Comparison of ENCODE assay signal across 15 mouse cellular contexts in genomic region chr2:101907386-101908022, GRCm38 (mm10). TPM values are rescaled to one million over a fixed set of nuclear protein-coding genes. Genes with fewer than 3 reads are reported as not detected.
DNase-seq lines count a peak whose midpoint lies in the region; ATAC-seq lines count a peak whose summit lies in the region.
"Had no signal": no experiment of that assay in that cellular context is flagged by ENCODE, and none has a peak within 500 bp of the region (broad histone marks: within the 10 kb centered on the region; RNA-seq: fewer than 3 reads in every experiment).

No protein-coding gene starts in this region.

- no peak overlapping the region for H3K4me2 ChIP-seq in hindbrain, embryonic 15.5 days
- no peak overlapping the region for H3K4me2 ChIP-seq in hindbrain, embryonic 13.5 days
- H3K4me2 ChIP-seq: intestine, embryonic 15.5 days; limb, embryonic 15.5 days; midbrain, embryonic 12.5 days had no signal

- H3K9ac ChIP-seq in hindbrain, embryonic 15.5 days = no peak overlapping the region
- no peak overlapping the region for H3K9ac ChIP-seq in hindbrain, embryonic 13.5 days
- H3K9ac ChIP-seq: intestine, embryonic 15.5 days; limb, embryonic 15.5 days; midbrain, embryonic 12.5 days had no signal

- H3K4me1 ChIP-seq in hindbrain, embryonic 15.5 days (replicated peaks) = peaks cover 10% of the 10 kb centered on the region
- H3K4me1 ChIP-seq in hindbrain, embryonic 13.5 days (replicated peaks) = peaks cover 33% of the 10 kb centered on the region
- H3K4me1 ChIP-seq in embryonic facial prominence, embryonic 10.5 days = peaks cover 15% of the 10 kb centered on the region
- peaks cover 4% of the 10 kb centered on the region for H3K4me1 ChIP-seq in heart, embryonic 10.5 days

- 63% methylated on average over 10 of the region's 10 CpGs for WGBS in hindbrain, embryonic 15.5 days
- 62% methylated on average over 10 of the region's 10 CpGs for WGBS in hindbrain, embryonic 13.5 days
- WGBS in embryonic facial prominence, embryonic 10.5 days = 75% methylated on average over 10 of the region's 10 CpGs
- 72% methylated on average over 10 of the region's 10 CpGs for WGBS in heart, embryonic 10.5 days

- peak; percentile 57 for DNase-seq in right cerebral cortex, adult 18-20 months
- no peak for DNase-seq in right cerebral cortex, postnatal 4 days
- DNase-seq in embryonic facial prominence, embryonic 10.5 days (ENCODE audit: low spot score) = peak; percentile 14
- no peak for DNase-seq in heart, embryonic 10.5 days (ENCODE audit: low spot score)
- DNase-seq in kidney, postnatal 25 days = no peak
- DNase-seq in adrenal gland, postnatal 36 days = no peak
- DNase-seq: gastrocnemius, postnatal 14 days; spleen, adult 18-20 months had no signal

- no peak overlapping the region for H3K27ac ChIP-seq in hindbrain, embryonic 15.5 days (replicated peaks)
- no peak overlapping the region for H3K27ac ChIP-seq in hindbrain, embryonic 13.5 days
- no peak overlapping the region for H3K27ac ChIP-seq in embryonic facial prominence, embryonic 10.5 days (replicated peaks)
- H3K27ac ChIP-seq in heart, embryonic 10.5 days = no peak overlapping the region
- H3K27ac ChIP-seq: intestine, embryonic 15.5 days; limb, embryonic 15.5 days; midbrain, embryonic 12.5 days had no signal

- peak; percentile 28; the same call in 1 of the 2 replicates for ATAC-seq in hindbrain, embryonic 15.5 days (ENCODE audit: low FRiP score, low read depth)
- no peak for ATAC-seq in hindbrain, embryonic 13.5 days (ENCODE audit: low FRiP score)
- ATAC-seq: intestine, embryonic 15.5 days; lung, postnatal 0 days; Patski had no signal

- H3K4me3 ChIP-seq in hindbrain, embryonic 15.5 days = no peak overlapping the region
- H3K4me3 ChIP-seq in hindbrain, embryonic 13.5 days = no peak overlapping the region
- H3K4me3 ChIP-seq in embryonic facial prominence, embryonic 10.5 days = no peak overlapping the region
- H3K4me3 ChIP-seq in heart, embryonic 10.5 days = no peak overlapping the region
- H3K4me3 ChIP-seq: intestine, embryonic 15.5 days; limb, embryonic 15.5 days; midbrain, embryonic 12.5 days had no signal

- no peaks in the 10 kb centered on the region for H3K36me3 ChIP-seq in hindbrain, embryonic 15.5 days
- H3K36me3 ChIP-seq in hindbrain, embryonic 13.5 days = peaks cover 8% of the 10 kb centered on the region; the same call in 1 of the 2 replicates
- 0 out of 2 replicates have a peak, but pooled peaks cover 5% of the 10 kb centered on the region for H3K36me3 ChIP-seq in embryonic facial prominence, embryonic 10.5 days (replicated peaks)
- peaks cover 9% of the 10 kb centered on the region for H3K36me3 ChIP-seq in heart, embryonic 10.5 days
- H3K36me3 ChIP-seq: intestine, embryonic 15.5 days; limb, embryonic 15.5 days had no signal

- H3K27me3 ChIP-seq in hindbrain, embryonic 15.5 days = no peaks in the 10 kb centered on the region
- H3K27me3 ChIP-seq in hindbrain, embryonic 13.5 days = no peaks in the 10 kb centered on the region
- H3K27me3 ChIP-seq in embryonic facial prominence, embryonic 10.5 days (replicated peaks; ENCODE audit: low read depth, poor library complexity, severe bottlenecking) = no peaks in the 10 kb centered on the region
- H3K27me3 ChIP-seq in heart, embryonic 10.5 days (ENCODE audit: insufficient read depth, poor library complexity, severe bottlenecking) = no peaks in the 10 kb centered on the region
- H3K27me3 ChIP-seq: intestine, embryonic 15.5 days; limb, embryonic 15.5 days; midbrain, embryonic 12.5 days; Patski had no signal

- no peaks in the 10 kb centered on the region for H3K9me3 ChIP-seq in hindbrain, embryonic 15.5 days
- H3K9me3 ChIP-seq in hindbrain, embryonic 13.5 days = peaks cover 3% of the 10 kb centered on the region; the same call in 1 of the 2 replicates
- H3K9me3 ChIP-seq in embryonic facial prominence, embryonic 10.5 days = no peaks in the 10 kb centered on the region
- H3K9me3 ChIP-seq in heart, embryonic 10.5 days = no peaks in the 10 kb centered on the region
- H3K9me3 ChIP-seq: intestine, embryonic 15.5 days; limb, embryonic 15.5 days; midbrain, embryonic 12.5 days had no signal

RNA-seq across cellular contexts. Expression of gene Commd9, which starts 21.5 kb away (rescaled TPM):
- polyA plus RNA-seq in hindbrain, embryonic 15.5 days (2015; fragmentation: Nextera tagmentation; extraction: Ambion mirVana) = 97.3 and 100 TPM in 2 replicates
- 99.8 and 110 TPM in 2 replicates for polyA plus RNA-seq in hindbrain, embryonic 13.5 days (2015; fragmentation: Nextera tagmentation; extraction: Ambion mirVana)
- 60.6 and 61.8 TPM in 2 replicates for polyA plus RNA-seq in embryonic facial prominence, embryonic 10.5 days (2016; fragmentation: Nextera tagmentation; extraction: Ambion mirVana)
- 55.5 and 62.2 TPM in 2 replicates for polyA plus RNA-seq in heart, embryonic 10.5 days (2016; fragmentation: Nextera tagmentation; extraction: Ambion mirVana)
- 10 to 100 TPM; 39.0 to 48.7 TPM for total RNA-seq in adrenal gland, postnatal 36 days (2021)

RNA-seq across cellular contexts. Expression of gene Prr5l, which starts 24.7 kb away (rescaled TPM):
- 5.9 and 6.6 TPM in 2 replicates for polyA plus RNA-seq in hindbrain, embryonic 15.5 days (2015; fragmentation: Nextera tagmentation; extraction: Ambion mirVana)
- 5.7 and 6.8 TPM in 2 replicates for polyA plus RNA-seq in hindbrain, embryonic 13.5 days (2015; fragmentation: Nextera tagmentation; extraction: Ambion mirVana)
- polyA plus RNA-seq in embryonic facial prominence, embryonic 10.5 days (2016; fragmentation: Nextera tagmentation; extraction: Ambion mirVana) = 21.5 and 22.8 TPM in 2 replicates
- polyA plus RNA-seq in heart, embryonic 10.5 days (2016; fragmentation: Nextera tagmentation; extraction: Ambion mirVana) = 13.0 and 15.1 TPM in 2 replicates
- total RNA-seq in adrenal gland, postnatal 36 days (2021) = 1 to 10 TPM; 4.5 to 5.2 TPM

Comparison
In these comparisons a context has a peak if more than half of its experiments do, and no peak if none do; other contexts are left out.
1. DNase-seq: peak in right cerebral cortex, adult 18-20 months (single experiment) and embryonic facial prominence, embryonic 10.5 days (single experiment); none in right cerebral cortex, postnatal 4 days (single experiment), heart, embryonic 10.5 days (single experiment), kidney, postnatal 25 days (0 of 2) and adrenal gland, postnatal 36 days (0 of 2).